Mouse (Mus musculus) G1E (cell line): ENCODE results near the gene Prpsap1.

Experiments used
- CTCF ChIP-seq: IDR thresholded peaks from 2 replicates; pipeline ENCODE4 v1.5.1; 2012; ENCODE audit warnings: low read depth, low read length, inconsistent platforms, mixed read lengths
- GATA1 ChIP-seq: IDR thresholded peaks from 2 replicates; pipeline ENCODE4 v1.6.1; 2012; ENCODE audit warnings: borderline replicate concordance, low read length, inconsistent platforms, mixed read lengths
- GATA2 ChIP-seq: IDR thresholded peaks from 2 replicates; pipeline ENCODE4 v1.6.1; 2012; ENCODE audit warnings: low read depth, low read length, inconsistent platforms, borderline replicate concordance
- POLR2AphosphoS5 ChIP-seq: IDR thresholded peaks from 2 replicates; pipeline ENCODE4 v1.6.1; 2012; ENCODE audit warnings: low read depth, low read length, inconsistent platforms; ENCODE audit not compliant: insufficient replicate concordance
- TAL1 ChIP-seq: conservative IDR thresholded peaks from 2 replicates; pipeline ENCODE4 v1.6.1; 2012; ENCODE audit warnings: low read depth, low read length, inconsistent platforms, mixed read lengths

DNA sequence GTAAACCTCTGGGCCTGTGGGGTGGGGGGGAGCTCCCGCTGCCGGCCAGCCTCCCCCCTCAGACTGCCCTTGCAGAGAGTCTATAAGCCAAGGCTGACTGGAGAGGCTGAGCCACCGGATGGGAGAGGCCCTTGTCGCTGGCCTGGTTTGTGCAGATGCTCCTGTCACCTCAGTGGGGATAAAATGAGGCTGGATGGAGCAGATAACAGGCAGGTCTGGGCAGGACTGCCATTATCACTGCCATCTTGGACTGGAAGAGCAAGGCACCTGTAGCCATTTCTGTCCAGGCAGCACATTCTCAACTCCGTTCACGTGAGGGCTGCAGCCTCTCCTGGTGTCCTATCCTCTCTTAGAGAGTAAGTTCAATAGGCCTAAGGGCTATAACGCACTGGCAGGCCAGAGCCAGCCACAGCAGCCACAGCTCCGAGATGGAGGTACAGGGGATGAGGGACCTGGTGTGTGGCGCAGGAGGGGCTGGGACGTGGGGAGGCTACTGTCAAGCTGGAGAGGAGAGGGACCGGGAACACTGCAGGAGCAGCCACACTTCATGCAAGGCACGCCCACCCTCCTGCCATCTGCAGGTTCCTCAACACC is 44.2 kb upstream of the Prpsap1 start:
- TF ChIP-seq CTCF (no peak), GATA2 (0 out of 2 replicates have a peak, but pooled peaks have one; percentile 57), GATA1 (no peak), TAL1 (peak; percentile 63), POLR2AphosphoS5 (no peak)
